Mouse (Mus musculus) liver, adult 2 months (tissue): ENCODE data around the gene Lhpp.
"Not testable (repeated sequence)": the region's sequence is repeated elsewhere in the genome, so short reads cannot be mapped to it uniquely, and the experiment has no call there.

Experiments used
- CTCF ChIP-seq: fragments of 200-500 bp; IDR thresholded peaks from 2 replicates; pipeline ENCODE4 v1.5.1; 2011; ENCODE audit warnings: low read depth, low read length, control low read depth
- POLR2A ChIP-seq: fragments of 200-500 bp; IDR thresholded peaks from 2 replicates; pipeline ENCODE4 v1.6.1; 2011; ENCODE audit warnings: low read length, control low read depth; ENCODE audit not compliant: insufficient read depth; ENCODE audit errors: extremely low read depth

GRCm38 (mm10) chr7:132662831-132663230, 52.4 kb downstream of the Lhpp start:
- TF ChIP-seq CTCF, POLR2A: not testable (repeated sequence)
